Mouse (Mus musculus) liver, embryonic 14.5 days (tissue): Measurements from ENCODE around the gene Shld1. TPM values are rescaled to one million over a fixed set of nuclear protein-coding genes. Genes with fewer than 3 reads are reported as not detected.

ENCODE experiments used
- ATAC-seq: fragments of 200-750 bp; cut with Nextera tagmentation; 2 replicates; pipeline ENCODE4 v1.8.0; 2017; ENCODE audit warnings: moderate number of reproducible peaks, mild to moderate bottlenecking, moderate library complexity; ENCODE audit not compliant: insufficient read depth
- DNase-seq, 3 experiments: peaks; one replicate each; pipeline ENCODE4 v3.0.0-alpha.2; 2012 to 2013; ENCODE audit warnings: low read depth in 3 of 3, low spot score in 3 of 3
- H3K27ac ChIP-seq: fragments of 300-500 bp; sonication (generic); 2 replicates; pipeline ENCODE4 v1.5.1; 2014; ENCODE audit warnings: moderate library complexity, mild to moderate bottlenecking, control low read depth, inconsistent platforms
- H3K27me3 ChIP-seq: fragments of 300-500 bp; sonication (generic); 2 replicates; pipeline ENCODE4 v1.6.1; 2014; ENCODE audit warnings: mild to moderate bottlenecking, low read length, moderate library complexity; ENCODE audit not compliant: control insufficient read depth, insufficient read depth
- H3K36me3 ChIP-seq: fragments of 300-500 bp; sonication (generic); replicated peaks from 2 replicates; pipeline ENCODE4 v1.6.1; 2014; ENCODE audit warnings: low read depth; ENCODE audit not compliant: control insufficient read depth, insufficient read depth
- H3K4me1 ChIP-seq, 2 experiments: fragments of 200-500 bp in 1 of 2; fragments of 300-500 bp in 1 of 2; sonication (generic) in 1 of 2; replicated peaks; 2 replicates each; pipeline ENCODE4 v1.6.1; 2012 to 2014; ENCODE audit warnings: antibody characterized with exemption in 1 of 2, inconsistent platforms in 1 of 2, low read length in 1 of 2; ENCODE audit not compliant: control insufficient read depth in 2 of 2, insufficient read depth in 2 of 2
- H3K4me2 ChIP-seq: fragments of 300-500 bp; sonication (generic); 2 replicates; pipeline ENCODE4 v1.6.1; 2014; ENCODE audit warnings: low read depth, mild to moderate bottlenecking, control low read depth, moderate library complexity
- H3K4me3 ChIP-seq, 2 experiments: fragments of 200-500 bp in 1 of 2; fragments of 300-500 bp in 1 of 2; sonication (generic) in 1 of 2; 2 replicates each; pipeline ENCODE4 v1.5.1; 2012 to 2014; ENCODE audit warnings: low read depth in 2 of 2, low read length in 2 of 2, mild to moderate bottlenecking in 2 of 2, control low read depth in 1 of 2, inconsistent platforms in 1 of 2, moderate library complexity in 1 of 2; ENCODE audit not compliant: insufficient read depth in 1 of 2
- H3K9ac ChIP-seq: fragments of 300-500 bp; sonication (generic); replicated peaks from 2 replicates; pipeline ENCODE4 v1.6.1; 2014; ENCODE audit warnings: mild to moderate bottlenecking, control low read depth, moderate library complexity
- H3K9me3 ChIP-seq: fragments of 300-500 bp; sonication (generic); 2 replicates; pipeline ENCODE4 v1.6.1; 2016; ENCODE audit warnings: low read length, mixed read lengths; ENCODE audit not compliant: control insufficient read depth
- CTCF ChIP-seq: IDR thresholded peaks from 2 replicates; pipeline ENCODE4 v1.5.1; 2016; ENCODE audit warnings: antibody characterized with exemption, low read depth, control low read depth
- EP300 ChIP-seq: IDR thresholded peaks from 2 replicates; pipeline ENCODE4 v1.6.1; 2016; ENCODE audit warnings: antibody characterized with exemption, low read depth
- WGBS: fragments of 180-500 bp; shearing (Covaris S2); extraction: QIAGEN DNeasy Blood & Tissue Kit; methylation state at CpG from one replicate; pipeline ENCODE4 v1.1.7; 2014; ENCODE audit not compliant: insufficient replicate concordance; 5-methylcytosine and 5-hydroxymethylcytosine counted together
- polyA plus RNA-seq, 2 experiments: library from polyadenylated mRNA; depleted of rRNA in 1 of 2; stranded (reverse) in 1 of 2; unstranded in 1 of 2; fragments of >200 nt; fragmentation: Nextera tagmentation in 1 of 2; extraction: Ambion mirVana in 1 of 2; gene quantifications; 2 replicates each; pipeline versions ENCODE4 v1.2.1 to v1.2.3; 2012 to 2014

The Shld1 gene
- polyA plus RNA-seq (2012; rRNA removed): 6.3 and 7.1 TPM in 2 replicates
- polyA plus RNA-seq (2014; fragmentation: Nextera tagmentation; extraction: Ambion mirVana): 10.1 and 12.3 TPM in 2 replicates

- H3K4me2 ChIP-seq: peak within 1 kb of the TSS; percentile 77
- H3K9ac ChIP-seq: peak within 1 kb of the TSS; percentile 68
- no peaks in the 10 kb centered on the region for H3K9me3 ChIP-seq
- H3K36me3 ChIP-seq: no peaks in the 10 kb centered on the region
- DNase-seq (peak; percentile 79 to 85 (median 83)), ATAC-seq (peak; percentile 76)
- H3K4me3 ChIP-seq: peak within 1 kb of the TSS; percentile 71 to 89
- H3K4me1 ChIP-seq: peaks cover 49 to 52% of the 10 kb centered on the region in 2 experiments
- H3K27me3 ChIP-seq: no peaks in the 10 kb centered on the region
- TF ChIP-seq EP300 (0 out of 2 replicates have a peak, but pooled peaks have one; percentile 25), CTCF (no peak)
- peak within 1 kb of the TSS; percentile 84 for H3K27ac ChIP-seq
- 11% methylated on average over 33 of the region's 33 CpGs for WGBS
Measured at GRCm38 (mm10) chr2:132686756-132687737, at the start of gene Shld1. Gene Shld1, plus strand, starts transcription at chr2:132686931.

- WGBS: 71% methylated on average over 6 of the region's 6 CpGs
Measured at GRCm38 (mm10) chr2:132638306-132638705, 48.4 kb upstream of the Shld1 start.

GRCm38 (mm10) chr2:132639337-132639736 is 47.4 kb upstream of the Shld1 start:
- Histone ChIP-seq H3K36me3 (no peaks in the 10 kb centered on the region), H3K27me3 (no peaks in the 10 kb centered on the region), H3K9ac (no peak overlapping the region), H3K4me3 (no peak overlapping the region), H3K4me2 (no peak overlapping the region), H3K27ac (no peak overlapping the region), H3K9me3 (no peaks in the 10 kb centered on the region), H3K4me1 (peaks cover 1 to 5% of the 10 kb centered on the region in 2 experiments; a peak in 3 of 4 replicates)
- ATAC-seq (no peak), DNase-seq (no peak)
- 64% methylated on average over 7 of the region's 7 CpGs for WGBS
- TF ChIP-seq CTCF (no peak), EP300 (no peak)

More at GRCm38 (mm10) chr2:132638306-132638705, 48.4 kb upstream of the Shld1 start:
- Histone ChIP-seq H3K4me1 (peaks cover 3 to 4% of the 10 kb centered on the region in 2 experiments; a peak in 3 of 4 replicates), H3K4me3 (no peak overlapping the region), H3K36me3 (no peaks in the 10 kb centered on the region), H3K4me2 (no peak overlapping the region), H3K9ac (no peak overlapping the region), H3K27ac (no peak overlapping the region), H3K9me3 (no peaks in the 10 kb centered on the region), H3K27me3 (no peaks in the 10 kb centered on the region)
- ATAC-seq (no peak), DNase-seq (no peak)
- TF ChIP-seq EP300: no peak

- DNase-seq: no peak
- ATAC-seq: no peak
Measured at GRCm38 (mm10) chr2:132641196-132641595, 45.5 kb upstream of the Shld1 start.

GRCm38 (mm10) chr2:132643161-132643560 is 43.6 kb upstream of the Shld1 start:
- WGBS: 42% methylated on average over 4 of the region's 4 CpGs
- Histone ChIP-seq H3K4me3 (no peak overlapping the region), H3K4me2 (no peak overlapping the region), H3K9ac (no peak overlapping the region), H3K27me3 (no peaks in the 10 kb centered on the region), H3K9me3 (no peaks in the 10 kb centered on the region), H3K36me3 (no peaks in the 10 kb centered on the region), H3K4me1 (peaks cover 0 to 3% of the 10 kb centered on the region in 2 experiments; a peak in 1 of 4 replicates), H3K27ac (no peak overlapping the region)
- TF ChIP-seq EP300 (no peak), CTCF (no peak)
- no peak for DNase-seq
- no peak for ATAC-seq

More at GRCm38 (mm10) chr2:132641196-132641595, 45.5 kb upstream of the Shld1 start:
- WGBS: 33% methylated on average over 3 of the region's 3 CpGs
- H3K9ac ChIP-seq: no peak overlapping the region
- no peak for TF ChIP-seq EP300
- no peaks in the 10 kb centered on the region for H3K27me3 ChIP-seq
- peaks cover 0 to 3% of the 10 kb centered on the region in 2 experiments; a peak in 1 of 4 replicates for H3K4me1 ChIP-seq
- H3K4me2 ChIP-seq: no peak overlapping the region
- no peaks in the 10 kb centered on the region for H3K9me3 ChIP-seq
- no peak overlapping the region for H3K4me3 ChIP-seq
- H3K27ac ChIP-seq: no peak overlapping the region
- H3K36me3 ChIP-seq: no peaks in the 10 kb centered on the region
